8 mouse cellular contexts compared by ENCODE assay signal in genomic region chr7:12978931-12979722, GRCm38 (mm10). TPM values are rescaled to one million over a fixed set of nuclear protein-coding genes. Genes with fewer than 3 reads are reported as not detected.
DNase-seq lines count a peak whose midpoint lies in the region; ATAC-seq lines count a peak whose summit lies in the region.

No protein-coding gene starts in this region.

- 79% methylated on average over 18 of the region's 18 CpGs for WGBS in lung, embryonic 15.5 days
- 91% methylated on average over 18 of the region's 18 CpGs for WGBS in forebrain, embryonic 11.5 days
- 79% methylated on average over 18 of the region's 18 CpGs for WGBS in intestine, embryonic 16.5 days
- 84% methylated on average over 18 of the region's 18 CpGs for WGBS in neural tube, embryonic 14.5 days

- no peaks in the 10 kb centered on the region for H3K9me3 ChIP-seq in lung, embryonic 15.5 days
- H3K9me3 ChIP-seq in forebrain, embryonic 11.5 days (ENCODE audit: control insufficient read depth, low read length): no peaks in the 10 kb centered on the region
- H3K9me3 ChIP-seq in intestine, embryonic 16.5 days (ENCODE audit: control insufficient read depth, low read length): no peaks in the 10 kb centered on the region
- H3K9me3 ChIP-seq in neural tube, embryonic 14.5 days (ENCODE audit: control insufficient read depth, low read length): no peaks in the 10 kb centered on the region

- H3K4me2 ChIP-seq in lung, embryonic 15.5 days: peak overlapping the region; percentile 75
- H3K4me2 ChIP-seq in forebrain, embryonic 11.5 days (ENCODE audit: low read depth, low read length, severe bottlenecking): peak overlapping the region; percentile 85; the same call in 1 of the 2 replicates
- peak overlapping the region; percentile 63 for H3K4me2 ChIP-seq in intestine, embryonic 16.5 days (ENCODE audit: low read depth, low read length)
- peak overlapping the region; percentile 71; the same call in 1 of the 2 replicates for H3K4me2 ChIP-seq in neural tube, embryonic 14.5 days (ENCODE audit: low read depth, low read length)

- no peaks in the 10 kb centered on the region for H3K27me3 ChIP-seq in lung, embryonic 15.5 days
- no peaks in the 10 kb centered on the region for H3K27me3 ChIP-seq in forebrain, embryonic 11.5 days (ENCODE audit: control insufficient read depth, insufficient read depth, low read length)
- H3K27me3 ChIP-seq in intestine, embryonic 16.5 days (replicated peaks; ENCODE audit: control insufficient read depth, insufficient read depth, low read length): no peaks in the 10 kb centered on the region
- no peaks in the 10 kb centered on the region for H3K27me3 ChIP-seq in neural tube, embryonic 14.5 days (ENCODE audit: control insufficient read depth, insufficient read depth, low read length)

- intact Hi-C loops in left cerebral cortex, postnatal 36 days (cut with DNase I): loop anchor here (5.0 kb wide), 1 partner anchor 53 kb away; the partner anchor contains the start of gene Chmp2a

- DNase-seq in lung, postnatal 25 days (ENCODE audit: low spot score): no peak
- peak; percentile 46 for DNase-seq in forebrain, embryonic 11.5 days (ENCODE audit: low spot score)
- DNase-seq in left cerebral cortex, postnatal 36 days (ENCODE audit: low spot score in 2 of 2): no peak
- DNase-seq in kidney, postnatal 4 days: no peak

- H3K9ac ChIP-seq in lung, embryonic 15.5 days: 0 out of 2 replicates have a peak overlapping the region, but pooled peaks have one; percentile 59
- no peak overlapping the region for H3K9ac ChIP-seq in forebrain, embryonic 11.5 days (ENCODE audit: low read length)
- H3K9ac ChIP-seq in intestine, embryonic 16.5 days (ENCODE audit: low read depth, low read length): peak overlapping the region; percentile 70
- peak overlapping the region; percentile 63; the same call in 1 of the 2 replicates for H3K9ac ChIP-seq in neural tube, embryonic 14.5 days (replicated peaks; ENCODE audit: low read depth, low read length)

- H3K36me3 ChIP-seq in lung, embryonic 15.5 days: 0 out of 2 replicates have a peak, but pooled peaks cover 3% of the 10 kb centered on the region
- H3K36me3 ChIP-seq in forebrain, embryonic 11.5 days (ENCODE audit: control insufficient read depth, insufficient read depth, low read length): no peaks in the 10 kb centered on the region
- no peaks in the 10 kb centered on the region for H3K36me3 ChIP-seq in intestine, embryonic 16.5 days (ENCODE audit: control insufficient read depth, insufficient read depth, low read length)
- H3K36me3 ChIP-seq in neural tube, embryonic 14.5 days (ENCODE audit: control insufficient read depth, insufficient read depth, low read length): no peaks in the 10 kb centered on the region

- ATAC-seq in lung, embryonic 15.5 days (ENCODE audit: borderline replicate concordance, extremely low read depth, low FRiP score, low TSS enrichment): no peak
- no peak for ATAC-seq in forebrain, embryonic 11.5 days (replicated peaks; ENCODE audit: low FRiP score)
- ATAC-seq in intestine, embryonic 16.5 days: no peak
- ATAC-seq in neural tube, embryonic 14.5 days (ENCODE audit: low read depth): no peak
- no peak for ATAC-seq in megakaryocyte progenitor cell, adult 5-6 weeks (replicated peaks; ENCODE audit: poor library complexity)

- H3K27ac ChIP-seq in lung, embryonic 15.5 days: peak overlapping the region; percentile 98; the same call in 1 of the 2 replicates
- no peak overlapping the region for H3K27ac ChIP-seq in forebrain, embryonic 11.5 days (ENCODE audit: low read depth, low read length)
- peak overlapping the region; percentile 88; the same call in 1 of the 2 replicates for H3K27ac ChIP-seq in intestine, embryonic 16.5 days (ENCODE audit: low read length)
- H3K27ac ChIP-seq in neural tube, embryonic 14.5 days (ENCODE audit: low read depth, low read length): peak overlapping the region; percentile 82; the same call in 1 of the 2 replicates

- H3K4me1 ChIP-seq in lung, embryonic 15.5 days: peaks cover 22% of the 10 kb centered on the region
- H3K4me1 ChIP-seq in forebrain, embryonic 11.5 days (replicated peaks; ENCODE audit: control insufficient read depth, insufficient read depth, low read length): peaks cover 5% of the 10 kb centered on the region; the same call in 1 of the 2 replicates
- H3K4me1 ChIP-seq in intestine, embryonic 16.5 days (ENCODE audit: control insufficient read depth, insufficient read depth, low read length): peaks cover 20% of the 10 kb centered on the region
- peaks cover 6% of the 10 kb centered on the region; the same call in 1 of the 2 replicates for H3K4me1 ChIP-seq in neural tube, embryonic 14.5 days (ENCODE audit: control insufficient read depth, insufficient read depth, low read length)

- peak overlapping the region; percentile 85 for H3K4me3 ChIP-seq in lung, embryonic 15.5 days
- no peak overlapping the region for H3K4me3 ChIP-seq in forebrain, embryonic 11.5 days (ENCODE audit: low read depth, low read length)
- peak overlapping the region; percentile 67; the same call in 1 of the 2 replicates for H3K4me3 ChIP-seq in intestine, embryonic 16.5 days (ENCODE audit: low read length)
- 0 out of 2 replicates have a peak overlapping the region, but pooled peaks have one; percentile 43 for H3K4me3 ChIP-seq in neural tube, embryonic 14.5 days (ENCODE audit: low read depth, low read length)

RNA-seq across cellular contexts. Expression of gene Zfp446, which starts 1.5 kb away (rescaled TPM):
- 9.7 and 10.5 TPM in 2 replicates for polyA plus RNA-seq in lung, embryonic 15.5 days (2015; fragmentation: Nextera tagmentation; extraction: Ambion mirVana)
- 12.8 and 14.6 TPM in 2 replicates for polyA plus RNA-seq in forebrain, embryonic 11.5 days (2014; fragmentation: Nextera tagmentation; extraction: Ambion mirVana)
- polyA plus RNA-seq in intestine, embryonic 16.5 days (2015; fragmentation: Nextera tagmentation; extraction: Ambion mirVana): 5.9 and 6.1 TPM in 2 replicates
- 9.8 and 10.3 TPM in 2 replicates for polyA plus RNA-seq in neural tube, embryonic 14.5 days (2014; fragmentation: Nextera tagmentation; extraction: Ambion mirVana)
- total RNA-seq in megakaryocyte progenitor cell, adult 5-6 weeks (2015): 3.1 and 4.4 TPM in 2 replicates
- 2.6 and 3.3 TPM in 2 replicates for total RNA-seq in megakaryocyte progenitor cell, adult 5-6 weeks (2017)
- total RNA-seq in left cerebral cortex, postnatal 36 days (2021): 1 to 10 TPM; 6.7 to 9.7 TPM

RNA-seq across cellular contexts. Expression of gene Zfp324, which starts 13.5 kb away (rescaled TPM):
- 10.9 and 11.0 TPM in 2 replicates for polyA plus RNA-seq in lung, embryonic 15.5 days (2015; fragmentation: Nextera tagmentation; extraction: Ambion mirVana)
- 10.8 and 11.2 TPM in 2 replicates for polyA plus RNA-seq in forebrain, embryonic 11.5 days (2014; fragmentation: Nextera tagmentation; extraction: Ambion mirVana)
- 7.8 TPM in 2 replicates for polyA plus RNA-seq in intestine, embryonic 16.5 days (2015; fragmentation: Nextera tagmentation; extraction: Ambion mirVana)
- polyA plus RNA-seq in neural tube, embryonic 14.5 days (2014; fragmentation: Nextera tagmentation; extraction: Ambion mirVana): 10.6 and 12.7 TPM in 2 replicates
- 3.9 and 4.0 TPM in 2 replicates for total RNA-seq in megakaryocyte progenitor cell, adult 5-6 weeks (2015)
- 6.5 and 8.5 TPM in 2 replicates for total RNA-seq in megakaryocyte progenitor cell, adult 5-6 weeks (2017)
- 10 to 100 TPM in 1 of 2 experiments, 1 to 10 TPM in 1; 9.4 to 11.7 TPM for total RNA-seq in left cerebral cortex, postnatal 36 days (2021)

RNA-seq across cellular contexts. Expression of gene Slc27a5, which starts 18.9 kb away (rescaled TPM):
- polyA plus RNA-seq in lung, embryonic 15.5 days (2015; fragmentation: Nextera tagmentation; extraction: Ambion mirVana): 0.09 TPM in 1 of 2 replicates, not detected in the other
- polyA plus RNA-seq in forebrain, embryonic 11.5 days (2014; fragmentation: Nextera tagmentation; extraction: Ambion mirVana): 0.13 TPM in 1 of 2 replicates, not detected in the other
- 0.84 and 0.89 TPM in 2 replicates for polyA plus RNA-seq in intestine, embryonic 16.5 days (2015; fragmentation: Nextera tagmentation; extraction: Ambion mirVana)
- polyA plus RNA-seq in neural tube, embryonic 14.5 days (2014; fragmentation: Nextera tagmentation; extraction: Ambion mirVana): 0.17 and 0.37 TPM in 2 replicates
- total RNA-seq in megakaryocyte progenitor cell, adult 5-6 weeks (2015): not detected in 2 replicates
- total RNA-seq in megakaryocyte progenitor cell, adult 5-6 weeks (2017): not detected in 2 replicates
- under 1 TPM in 1 of 2 experiments, not detected in 1; 0.34 TPM for total RNA-seq in left cerebral cortex, postnatal 36 days (2021)

RNA-seq across cellular contexts. Expression of gene Trim28, which starts 19.8 kb away (rescaled TPM):
- 294 and 302 TPM in 2 replicates for polyA plus RNA-seq in lung, embryonic 15.5 days (2015; fragmentation: Nextera tagmentation; extraction: Ambion mirVana)
- 507 and 586 TPM in 2 replicates for polyA plus RNA-seq in forebrain, embryonic 11.5 days (2014; fragmentation: Nextera tagmentation; extraction: Ambion mirVana)
- 116 and 131 TPM in 2 replicates for polyA plus RNA-seq in intestine, embryonic 16.5 days (2015; fragmentation: Nextera tagmentation; extraction: Ambion mirVana)
- 251 and 280 TPM in 2 replicates for polyA plus RNA-seq in neural tube, embryonic 14.5 days (2014; fragmentation: Nextera tagmentation; extraction: Ambion mirVana)
- total RNA-seq in megakaryocyte progenitor cell, adult 5-6 weeks (2015): 389 and 409 TPM in 2 replicates
- 506 and 507 TPM in 2 replicates for total RNA-seq in megakaryocyte progenitor cell, adult 5-6 weeks (2017)
- 100 to 1,000 TPM; 199 to 217 TPM for total RNA-seq in left cerebral cortex, postnatal 36 days (2021)

RNA-seq across cellular contexts. Expression of gene Zbtb45, which starts 30.7 kb away (rescaled TPM):
- 24.8 and 27.8 TPM in 2 replicates for polyA plus RNA-seq in lung, embryonic 15.5 days (2015; fragmentation: Nextera tagmentation; extraction: Ambion mirVana)
- 31.9 and 37.3 TPM in 2 replicates for polyA plus RNA-seq in forebrain, embryonic 11.5 days (2014; fragmentation: Nextera tagmentation; extraction: Ambion mirVana)
- 22.2 and 23.2 TPM in 2 replicates for polyA plus RNA-seq in intestine, embryonic 16.5 days (2015; fragmentation: Nextera tagmentation; extraction: Ambion mirVana)
- polyA plus RNA-seq in neural tube, embryonic 14.5 days (2014; fragmentation: Nextera tagmentation; extraction: Ambion mirVana): 36.0 and 40.5 TPM in 2 replicates
- total RNA-seq in megakaryocyte progenitor cell, adult 5-6 weeks (2015): 11.4 and 13.8 TPM in 2 replicates
- 7.8 and 9.8 TPM in 2 replicates for total RNA-seq in megakaryocyte progenitor cell, adult 5-6 weeks (2017)
- total RNA-seq in left cerebral cortex, postnatal 36 days (2021): 10 to 100 TPM; 35.8 to 36.5 TPM
